Comparison of ENCODE assay signal across 8 mouse cellular contexts in genomic region chr9:8544041-8544794, GRCm38 (mm10). TPM values are rescaled to one million over a fixed set of nuclear protein-coding genes. Genes with fewer than 3 reads are reported as not detected.
A peak's percentile ranks its signal among the peaks of the same experiment; 100 is the strongest.
DNase-seq lines count a peak whose midpoint lies in the region; ATAC-seq lines count a peak whose summit lies in the region.

Trpc6 (plus strand) TSS chr9:8544142.

- no peaks in the 10 kb centered on the region for H3K9me3 ChIP-seq in forebrain, embryonic 13.5 days (replicated peaks)
- H3K9me3 ChIP-seq in hindbrain, embryonic 16.5 days (ENCODE audit: control insufficient read depth, low read length): no peaks in the 10 kb centered on the region

- ATAC-seq in forebrain, embryonic 13.5 days: peak; percentile 92
- peak; percentile 94 for ATAC-seq in hindbrain, embryonic 16.5 days

- peak within 1 kb of the TSS; percentile 71 for H3K9ac ChIP-seq in forebrain, embryonic 13.5 days
- peak within 1 kb of the TSS; percentile 44 for H3K9ac ChIP-seq in hindbrain, embryonic 16.5 days (ENCODE audit: low read depth, low read length)

- no peaks in the 10 kb centered on the region for H3K36me3 ChIP-seq in forebrain, embryonic 13.5 days (ENCODE audit: poor library complexity, severe bottlenecking)
- no peaks in the 10 kb centered on the region for H3K36me3 ChIP-seq in hindbrain, embryonic 16.5 days (ENCODE audit: control insufficient read depth, insufficient read depth, low read length)

- DNase-seq in 3134 (ENCODE audit: extremely low read depth, insufficient read length, low spot score): peak; percentile 2
- peak; percentile 26 for DNase-seq in adrenal gland, adult 2 months
- peak; percentile 10 to 19 for DNase-seq in left cerebral cortex, adult 8-10 months (ENCODE audit: low spot score in 2 of 2)
- DNase-seq in lung, postnatal 25 days (ENCODE audit: low spot score): peak; percentile 11
- peak; percentile 15 for DNase-seq in right cerebral cortex, adult 18-20 months
- DNase-seq in c-Kit-positive CD71-positive TER-119-positive erythroid progenitor cells, embryonic 14.5 days (ENCODE audit: low spot score): no peak

- peak within 1 kb of the TSS; percentile 97 for H3K4me2 ChIP-seq in forebrain, embryonic 13.5 days
- H3K4me2 ChIP-seq in hindbrain, embryonic 16.5 days (ENCODE audit: low read length): peak within 1 kb of the TSS; percentile 89

- 0 out of 2 replicates have a peak, but pooled peaks cover 13% of the 10 kb centered on the region for H3K4me1 ChIP-seq in forebrain, embryonic 13.5 days
- H3K4me1 ChIP-seq in hindbrain, embryonic 16.5 days (ENCODE audit: control insufficient read depth, insufficient read depth, low read depth, low read length): no peaks in the 10 kb centered on the region

- peaks cover 8% of the 10 kb centered on the region for H3K27me3 ChIP-seq in forebrain, embryonic 13.5 days
- no peaks in the 10 kb centered on the region for H3K27me3 ChIP-seq in hindbrain, embryonic 16.5 days (replicated peaks; ENCODE audit: control insufficient read depth, insufficient read depth, low read length)

- under 1% methylated on average over 44 of the region's 44 CpGs for WGBS in forebrain, embryonic 13.5 days
- under 1% methylated on average over 41 of the region's 44 CpGs for WGBS in hindbrain, embryonic 16.5 days

- H3K4me3 ChIP-seq in forebrain, embryonic 13.5 days: peak within 1 kb of the TSS; percentile 58
- H3K4me3 ChIP-seq in hindbrain, embryonic 16.5 days (ENCODE audit: low read length): peak within 1 kb of the TSS; percentile 43

- H3K27ac ChIP-seq in forebrain, embryonic 13.5 days: no peak within 1 kb of the TSS
- no peak within 1 kb of the TSS for H3K27ac ChIP-seq in hindbrain, embryonic 16.5 days (ENCODE audit: low read depth, low read length)

RNA-seq across cellular contexts. Expression of gene Trpc6, which starts in this region (rescaled TPM):
- total RNA-seq in adrenal gland, adult 2 months (2021): 1 to 10 TPM in 1 of 2 experiments, under 1 TPM in 1; 0.95 to 1.9 TPM
- polyA plus RNA-seq in adrenal gland, adult 2 months (2012; rRNA removed): 0.46 and 0.57 TPM in 2 replicates
- 0.61 and 0.63 TPM in 2 replicates for polyA plus RNA-seq in forebrain, embryonic 13.5 days (2015; fragmentation: Nextera tagmentation; extraction: Ambion mirVana)
- polyA plus RNA-seq in hindbrain, embryonic 16.5 days (2015; fragmentation: Nextera tagmentation; extraction: Ambion mirVana): 0.86 and 0.90 TPM in 2 replicates
- total RNA-seq in left cerebral cortex, adult 8-10 months (2022): 10 to 100 TPM; 19.2 to 21.1 (median 20.6) TPM

Comparison
In these comparisons a context has a peak if more than half of its experiments do, and no peak if none do; other contexts are left out.
1. RNA of gene Trpc6 (total RNA-seq): 19.2 to 21.1 TPM in left cerebral cortex, adult 8-10 months; 0.95 to 1.9 TPM in adrenal gland, adult 2 months; every median in the first group is over 4 times any median in the second.
2. Peak in ATAC-seq, H3K4me3 ChIP-seq, H3K9ac ChIP-seq and H3K4me2 ChIP-seq in forebrain, embryonic 13.5 days; RNA of the gene not detected or under 1 TPM.
3. Peak in ATAC-seq, H3K4me3 ChIP-seq, H3K9ac ChIP-seq and H3K4me2 ChIP-seq in hindbrain, embryonic 16.5 days; RNA of the gene not detected or under 1 TPM.